Mouse (Mus musculus) G1E (cell line): ENCODE measurements around the gene Qrfp.

Experiments used
- CTCF ChIP-seq: IDR thresholded peaks from 2 replicates; pipeline ENCODE4 v1.5.1; 2012; ENCODE audit warnings: low read depth, low read length, inconsistent platforms, mixed read lengths
- GATA1 ChIP-seq: IDR thresholded peaks from 2 replicates; pipeline ENCODE4 v1.6.1; 2012; ENCODE audit warnings: borderline replicate concordance, low read length, inconsistent platforms, mixed read lengths
- GATA2 ChIP-seq: IDR thresholded peaks from 2 replicates; pipeline ENCODE4 v1.6.1; 2012; ENCODE audit warnings: low read depth, low read length, inconsistent platforms, borderline replicate concordance

GRCm38 (mm10) chr2:31762155-31762554, 48.2 kb downstream of the Qrfp start:
- TF ChIP-seq CTCF (no peak), GATA2 (no peak), GATA1 (no peak)
